Mouse (Mus musculus): ENCODE measurements around the gene 5730522E02Rik. TPM values are rescaled to one million over a fixed set of nuclear protein-coding genes. Genes with fewer than 3 reads are reported as not detected.

The 5730522E02Rik gene
- polyA plus RNA-seq, 1 experiment, result not detected

GRCm38 (mm10) chr11:25893906-25894305 is 316.7 kb downstream of the 5730522E02Rik start:
- Histone ChIP-seq H3K79me2 (ENCODE audit: control insufficient read depth, insufficient read depth) (no peaks in the 10 kb centered on the region), H3K36me3 (ENCODE audit: control insufficient read depth, insufficient read depth) (no peaks in the 10 kb centered on the region), H3K4me2 (ENCODE audit: low read depth) (no peak overlapping the region), H3ac (ENCODE audit: control insufficient read depth, insufficient read length) (no peak overlapping the region), H3K27me3 (ENCODE audit: control insufficient read depth, insufficient read depth, insufficient read length) (no peaks in the 10 kb centered on the region), H3K4me3 (no peak overlapping the region)
- TF ChIP-seq MYOD1 (IDR thresholded peaks at IDR 0.05; ENCODE audit: control insufficient read depth in 1 of 3, insufficient read length in 2 of 3, low read depth in 2 of 3), result no peak
- no peak for TF ChIP-seq E2F4 (IDR thresholded peaks at IDR 0.05; ENCODE audit: insufficient read depth)
- no peak for TF ChIP-seq SRF (IDR thresholded peaks at IDR 0.05; ENCODE audit: control insufficient read depth, insufficient read length, low read depth)
- no peak for TF ChIP-seq USF1 (IDR thresholded peaks at IDR 0.05; ENCODE audit: low read depth)
- TF ChIP-seq REST (IDR thresholded peaks at IDR 0.05; ENCODE audit: insufficient read depth, insufficient read length), result no peak
- no peak for TF ChIP-seq POLR2A (IDR thresholded peaks at IDR 0.05; ENCODE audit: insufficient read length, low read depth)
- no peak for TF ChIP-seq MAX (IDR thresholded peaks at IDR 0.05; ENCODE audit: low read depth)
- no peak for TF ChIP-seq CEBPB (IDR thresholded peaks at IDR 0.05; ENCODE audit: insufficient read depth, poor library complexity, severe bottlenecking)

- H3ac ChIP-seq (ENCODE audit: control insufficient read depth, insufficient read length), result no peak overlapping the region
- no peaks in the 10 kb centered on the region for H3K27me3 ChIP-seq (ENCODE audit: control insufficient read depth, insufficient read depth, insufficient read length)
- no peak overlapping the region for H3K4me2 ChIP-seq (ENCODE audit: low read depth)
- no peaks in the 10 kb centered on the region for H3K79me2 ChIP-seq (ENCODE audit: control insufficient read depth, insufficient read depth)
- no peaks in the 10 kb centered on the region for H3K36me3 ChIP-seq (ENCODE audit: control insufficient read depth, insufficient read depth)
- H3K4me3 ChIP-seq, result no peak overlapping the region
- TF ChIP-seq USF1 (IDR thresholded peaks at IDR 0.05; ENCODE audit: low read depth) (no peak), TCF12 (IDR thresholded peaks at IDR 0.05; ENCODE audit: insufficient read depth, poor library complexity, severe bottlenecking) (no peak), MYOD1 (IDR thresholded peaks at IDR 0.05; ENCODE audit: control insufficient read depth in 1 of 3, insufficient read length in 2 of 3, low read depth in 2 of 3) (no peak), SRF (IDR thresholded peaks at IDR 0.05; ENCODE audit: control insufficient read depth, insufficient read length, low read depth) (no peak), POLR2A (IDR thresholded peaks at IDR 0.05; ENCODE audit: insufficient read length, low read depth) (no peak), E2F4 (IDR thresholded peaks at IDR 0.05; ENCODE audit: insufficient read depth) (no peak), POLR2AphosphoS2 (IDR thresholded peaks at IDR 0.05; ENCODE audit: insufficient read length, low read depth) (no peak), CEBPB (IDR thresholded peaks at IDR 0.05; ENCODE audit: insufficient read depth, poor library complexity, severe bottlenecking) (no peak), MYOG (IDR thresholded peaks at IDR 0.05; ENCODE audit: control insufficient read depth in 1 of 3, insufficient read depth in 1 of 3, insufficient read length in 2 of 3, low read depth in 2 of 3) (no peak), REST (IDR thresholded peaks at IDR 0.05; ENCODE audit: insufficient read depth, insufficient read length) (no peak), TCF3 (IDR thresholded peaks at IDR 0.05; ENCODE audit: insufficient read length, low read depth) (no peak), MAX (IDR thresholded peaks at IDR 0.05; ENCODE audit: low read depth) (no peak)
Measured at GRCm38 (mm10) chr11:25872983-25873382, 337.6 kb downstream of the 5730522E02Rik start.

GRCm38 (mm10) chr11:25872317-25872716 is 338.2 kb downstream of the 5730522E02Rik start:
- no peaks in the 10 kb centered on the region for H3K79me2 ChIP-seq (ENCODE audit: control insufficient read depth, insufficient read depth)
- H3K4me3 ChIP-seq, result no peak overlapping the region
- no peak overlapping the region for H3K4me2 ChIP-seq (ENCODE audit: low read depth)
- no peak for TF ChIP-seq TCF12 (IDR thresholded peaks at IDR 0.05; ENCODE audit: insufficient read depth, poor library complexity, severe bottlenecking)
- no peak for TF ChIP-seq POLR2A (IDR thresholded peaks at IDR 0.05; ENCODE audit: insufficient read length, low read depth)
- TF ChIP-seq POLR2AphosphoS2 (IDR thresholded peaks at IDR 0.05; ENCODE audit: insufficient read length, low read depth), result no peak
- no peak for TF ChIP-seq TCF3 (IDR thresholded peaks at IDR 0.05; ENCODE audit: insufficient read length, low read depth)
- TF ChIP-seq MAX (IDR thresholded peaks at IDR 0.05; ENCODE audit: low read depth), result no peak
- TF ChIP-seq USF1 (IDR thresholded peaks at IDR 0.05; ENCODE audit: low read depth), result no peak
- TF ChIP-seq MYOD1 (IDR thresholded peaks at IDR 0.05; ENCODE audit: control insufficient read depth in 1 of 3, insufficient read length in 2 of 3, low read depth in 2 of 3), result no peak
- no peak for TF ChIP-seq E2F4 (IDR thresholded peaks at IDR 0.05; ENCODE audit: insufficient read depth)
- no peak for TF ChIP-seq SRF (IDR thresholded peaks at IDR 0.05; ENCODE audit: control insufficient read depth, insufficient read length, low read depth)
- no peak for TF ChIP-seq REST (IDR thresholded peaks at IDR 0.05; ENCODE audit: insufficient read depth, insufficient read length)
- H3ac ChIP-seq (ENCODE audit: control insufficient read depth, insufficient read length), result no peak overlapping the region
- H3K36me3 ChIP-seq (ENCODE audit: control insufficient read depth, insufficient read depth), result no peaks in the 10 kb centered on the region
- no peaks in the 10 kb centered on the region for H3K27me3 ChIP-seq (ENCODE audit: control insufficient read depth, insufficient read depth, insufficient read length)

- Histone ChIP-seq H3ac (ENCODE audit: control insufficient read depth, insufficient read length) (no peak overlapping the region), H3K4me3 (no peak overlapping the region), H3K27me3 (ENCODE audit: control insufficient read depth, insufficient read depth, insufficient read length) (no peaks in the 10 kb centered on the region), H3K36me3 (ENCODE audit: control insufficient read depth, insufficient read depth) (no peaks in the 10 kb centered on the region), H3K4me2 (ENCODE audit: low read depth) (no peak overlapping the region), H3K79me2 (ENCODE audit: control insufficient read depth, insufficient read depth) (no peaks in the 10 kb centered on the region)
- TF ChIP-seq POLR2AphosphoS2 (IDR thresholded peaks at IDR 0.05; ENCODE audit: insufficient read length, low read depth) (no peak), CEBPB (IDR thresholded peaks at IDR 0.05; ENCODE audit: insufficient read depth, poor library complexity, severe bottlenecking) (no peak), TCF12 (IDR thresholded peaks at IDR 0.05; ENCODE audit: insufficient read depth, poor library complexity, severe bottlenecking) (no peak), TCF3 (IDR thresholded peaks at IDR 0.05; ENCODE audit: insufficient read length, low read depth) (no peak), POLR2A (IDR thresholded peaks at IDR 0.05; ENCODE audit: insufficient read length, low read depth) (no peak), MAX (IDR thresholded peaks at IDR 0.05; ENCODE audit: low read depth) (no peak), SRF (IDR thresholded peaks at IDR 0.05; ENCODE audit: control insufficient read depth, insufficient read length, low read depth) (no peak), USF1 (IDR thresholded peaks at IDR 0.05; ENCODE audit: low read depth) (no peak), MYOG (IDR thresholded peaks at IDR 0.05; ENCODE audit: control insufficient read depth in 1 of 3, insufficient read depth in 1 of 3, insufficient read length in 2 of 3, low read depth in 2 of 3) (no peak), MYOD1 (IDR thresholded peaks at IDR 0.05; ENCODE audit: control insufficient read depth in 1 of 3, insufficient read length in 2 of 3, low read depth in 2 of 3) (no peak), E2F4 (IDR thresholded peaks at IDR 0.05; ENCODE audit: insufficient read depth) (no peak), REST (IDR thresholded peaks at IDR 0.05; ENCODE audit: insufficient read depth, insufficient read length) (no peak)
Measured at GRCm38 (mm10) chr11:25866292-25866691, 344.3 kb downstream of the 5730522E02Rik start.

- no peak overlapping the region for H3K4me2 ChIP-seq (ENCODE audit: low read depth)
- no peak overlapping the region for H3K4me3 ChIP-seq
- no peaks in the 10 kb centered on the region for H3K27me3 ChIP-seq (ENCODE audit: control insufficient read depth, insufficient read depth, insufficient read length)
- H3K36me3 ChIP-seq (ENCODE audit: control insufficient read depth, insufficient read depth), result no peaks in the 10 kb centered on the region
- TF ChIP-seq E2F4 (IDR thresholded peaks at IDR 0.05; ENCODE audit: insufficient read depth) (no peak), POLR2A (IDR thresholded peaks at IDR 0.05; ENCODE audit: insufficient read length, low read depth) (no peak), REST (IDR thresholded peaks at IDR 0.05; ENCODE audit: insufficient read depth, insufficient read length) (no peak), MYOD1 (IDR thresholded peaks at IDR 0.05; ENCODE audit: control insufficient read depth in 1 of 3, insufficient read length in 2 of 3, low read depth in 2 of 3) (no peak), CEBPB (IDR thresholded peaks at IDR 0.05; ENCODE audit: insufficient read depth, poor library complexity, severe bottlenecking) (no peak), POLR2AphosphoS2 (IDR thresholded peaks at IDR 0.05; ENCODE audit: insufficient read length, low read depth) (no peak), USF1 (IDR thresholded peaks at IDR 0.05; ENCODE audit: low read depth) (no peak), TCF3 (IDR thresholded peaks at IDR 0.05; ENCODE audit: insufficient read length, low read depth) (no peak), MAX (IDR thresholded peaks at IDR 0.05; ENCODE audit: low read depth) (no peak), TCF12 (IDR thresholded peaks at IDR 0.05; ENCODE audit: insufficient read depth, poor library complexity, severe bottlenecking) (no peak), MYOG (IDR thresholded peaks at IDR 0.05; ENCODE audit: control insufficient read depth in 1 of 3, insufficient read depth in 1 of 3, insufficient read length in 2 of 3, low read depth in 2 of 3) (no peak), SRF (IDR thresholded peaks at IDR 0.05; ENCODE audit: control insufficient read depth, insufficient read length, low read depth) (no peak)
- no peak overlapping the region for H3ac ChIP-seq (ENCODE audit: control insufficient read depth, insufficient read length)
- no peaks in the 10 kb centered on the region for H3K79me2 ChIP-seq (ENCODE audit: control insufficient read depth, insufficient read depth)
Measured at GRCm38 (mm10) chr11:25862686-25863085, 347.9 kb downstream of the 5730522E02Rik start.

Data from myocyte (in vitro differentiated cells).